Mouse (Mus musculus): ENCODE measurements around the gene Nrl. TPM values are rescaled to one million over a fixed set of nuclear protein-coding genes. Genes with fewer than 3 reads are reported as not detected.

The Nrl gene
- polyA plus RNA-seq, 1 experiment = not detected

DNA sequence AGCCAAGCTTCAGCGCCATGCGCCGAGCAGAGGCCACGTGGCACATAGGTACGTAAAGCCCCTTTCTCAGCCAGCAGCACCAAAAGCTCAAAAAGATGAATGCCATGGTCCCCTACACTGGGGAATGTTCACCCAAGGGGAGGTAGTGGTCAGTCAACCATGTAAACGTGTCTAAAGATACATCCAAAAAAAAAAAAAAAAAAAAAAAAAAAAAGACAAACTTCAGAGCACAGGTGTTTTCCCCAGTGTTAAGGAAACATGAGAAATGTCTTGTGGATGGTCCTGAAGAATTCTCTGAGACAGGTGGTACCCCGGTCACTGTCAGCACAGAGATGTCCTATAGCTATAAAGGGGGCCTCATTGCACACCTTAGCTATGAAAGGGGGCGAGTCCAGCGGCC lies 19.2 kb downstream of the Nrl start:
- Histone ChIP-seq H3ac (ENCODE audit: control insufficient read depth, insufficient read length, low read depth) (no peak overlapping the region), H3K36me3 (ENCODE audit: control insufficient read depth, insufficient read depth) (no peaks in the 10 kb centered on the region), H3K27me3 (ENCODE audit: control insufficient read depth, insufficient read depth, insufficient read length) (peaks cover 94% of the 10 kb centered on the region), H3K79me2 (ENCODE audit: control insufficient read depth, insufficient read depth) (no peaks in the 10 kb centered on the region), H3K4me3 (ENCODE audit: insufficient read depth, poor library complexity, severe bottlenecking) (no peak overlapping the region), H3K79me3 (ENCODE audit: low read depth) (no peaks in the 10 kb centered on the region)
- no peak for TF ChIP-seq FOSL1 (IDR thresholded peaks at IDR 0.05; ENCODE audit: insufficient read depth, low read length, poor library complexity, severe bottlenecking)
- no peak for TF ChIP-seq CEBPB (IDR thresholded peaks at IDR 0.05; ENCODE audit: low read depth)
- TF ChIP-seq CTCF (IDR thresholded peaks at IDR 0.05; ENCODE audit: control insufficient read depth, insufficient read depth, insufficient read length) = no peak
- no peak for TF ChIP-seq MYOD1 (IDR thresholded peaks at IDR 0.05; ENCODE audit: control insufficient read depth, insufficient read length, low read depth)
- no peak for TF ChIP-seq USF1 (IDR thresholded peaks at IDR 0.05; ENCODE audit: low read depth)
- no peak for TF ChIP-seq MYOG (IDR thresholded peaks at IDR 0.05; ENCODE audit: control insufficient read depth, extremely low read depth, insufficient read length)
- no peak for TF ChIP-seq MAX (IDR thresholded peaks at IDR 0.05)

DNA sequence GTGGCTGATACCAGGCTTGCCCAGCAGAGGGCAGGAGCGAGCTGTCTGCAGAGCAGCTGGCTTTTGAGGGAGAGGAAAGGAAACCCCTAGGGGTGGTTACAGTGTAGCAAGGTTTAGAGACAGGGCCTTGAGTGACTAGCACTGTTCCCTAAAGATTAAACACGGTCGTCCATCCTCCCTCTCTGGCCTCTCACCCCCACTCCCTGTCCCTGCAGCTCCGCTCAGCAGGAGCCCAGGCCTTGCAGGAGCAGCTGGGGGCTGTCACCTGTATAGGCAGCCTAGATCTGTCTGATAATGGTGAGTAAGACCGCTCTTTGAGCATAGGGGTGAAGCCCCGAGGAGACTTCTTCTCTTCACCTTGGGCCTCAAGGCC lies 27.3 kb downstream of the Nrl start:
- no peak overlapping the region for H3ac ChIP-seq (ENCODE audit: control insufficient read depth, insufficient read length, low read depth)
- no peaks in the 10 kb centered on the region for H3K36me3 ChIP-seq (ENCODE audit: control insufficient read depth, insufficient read depth)
- no peak overlapping the region for H3K4me3 ChIP-seq (ENCODE audit: insufficient read depth, poor library complexity, severe bottlenecking)
- TF ChIP-seq MYOD1 (IDR thresholded peaks at IDR 0.05; ENCODE audit: control insufficient read depth, insufficient read length, low read depth) (no peak), CTCF (IDR thresholded peaks at IDR 0.05; ENCODE audit: control insufficient read depth, insufficient read depth, insufficient read length) (peak; percentile 72)
- H3K79me3 ChIP-seq (ENCODE audit: low read depth) = no peaks in the 10 kb centered on the region
- peaks cover 93% of the 10 kb centered on the region for H3K27me3 ChIP-seq (ENCODE audit: control insufficient read depth, insufficient read depth, insufficient read length)
- no peaks in the 10 kb centered on the region for H3K79me2 ChIP-seq (ENCODE audit: control insufficient read depth, insufficient read depth)

DNA sequence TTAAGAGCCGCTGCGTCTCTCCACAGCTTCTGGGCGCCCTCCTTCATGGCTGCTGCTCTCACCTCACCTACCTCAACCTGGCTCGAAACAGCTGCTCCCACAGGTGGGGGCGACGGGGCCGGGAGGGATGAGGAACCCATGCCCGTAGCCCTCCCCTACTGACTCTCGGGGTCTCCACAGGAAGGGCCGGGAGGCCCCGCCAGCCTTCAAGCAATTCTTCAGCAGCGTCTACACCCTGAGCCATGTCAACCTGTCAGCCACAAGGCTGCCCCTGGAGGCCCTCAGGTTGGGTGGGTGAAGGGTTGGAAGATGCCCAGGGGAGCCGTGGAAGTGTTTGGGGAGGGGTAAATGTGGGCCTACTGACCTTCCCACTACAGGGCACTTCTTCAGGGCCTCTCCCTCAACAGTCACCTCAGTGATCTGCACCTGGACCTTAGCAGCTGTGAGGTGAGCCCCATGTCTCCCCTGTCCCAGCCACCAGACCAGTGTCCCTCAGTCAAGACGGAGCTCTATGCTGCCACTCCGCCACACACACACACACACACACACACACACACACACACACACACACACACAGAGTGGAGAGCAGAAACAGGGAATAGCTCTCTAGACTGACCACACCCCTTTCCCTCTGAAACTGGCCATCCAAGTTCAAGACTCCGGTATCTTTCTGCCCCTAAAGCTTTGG lies 27.9 kb downstream of the Nrl start:
- no peaks in the 10 kb centered on the region for H3K79me2 ChIP-seq (ENCODE audit: control insufficient read depth, insufficient read depth)
- peaks cover 88% of the 10 kb centered on the region for H3K27me3 ChIP-seq (ENCODE audit: control insufficient read depth, insufficient read depth, insufficient read length)
- H3K36me3 ChIP-seq (ENCODE audit: control insufficient read depth, insufficient read depth) = no peaks in the 10 kb centered on the region
- no peaks in the 10 kb centered on the region for H3K79me3 ChIP-seq (ENCODE audit: low read depth)
- no peak overlapping the region for H3K4me3 ChIP-seq (ENCODE audit: insufficient read depth, poor library complexity, severe bottlenecking)
- no peak for TF ChIP-seq CEBPB (IDR thresholded peaks at IDR 0.05; ENCODE audit: low read depth)
- no peak for TF ChIP-seq FOSL1 (IDR thresholded peaks at IDR 0.05; ENCODE audit: insufficient read depth, low read length, poor library complexity, severe bottlenecking)
- TF ChIP-seq MAX (IDR thresholded peaks at IDR 0.05) = no peak
- no peak for TF ChIP-seq MYOD1 (IDR thresholded peaks at IDR 0.05; ENCODE audit: control insufficient read depth, insufficient read length, low read depth)
- no peak for TF ChIP-seq USF1 (IDR thresholded peaks at IDR 0.05; ENCODE audit: low read depth)
- no peak for TF ChIP-seq MYOG (IDR thresholded peaks at IDR 0.05; ENCODE audit: control insufficient read depth, extremely low read depth, insufficient read length)
- TF ChIP-seq CTCF (IDR thresholded peaks at IDR 0.05; ENCODE audit: control insufficient read depth, insufficient read depth, insufficient read length) = no peak
- H3ac ChIP-seq (ENCODE audit: control insufficient read depth, insufficient read length, low read depth) = no peak overlapping the region

DNA sequence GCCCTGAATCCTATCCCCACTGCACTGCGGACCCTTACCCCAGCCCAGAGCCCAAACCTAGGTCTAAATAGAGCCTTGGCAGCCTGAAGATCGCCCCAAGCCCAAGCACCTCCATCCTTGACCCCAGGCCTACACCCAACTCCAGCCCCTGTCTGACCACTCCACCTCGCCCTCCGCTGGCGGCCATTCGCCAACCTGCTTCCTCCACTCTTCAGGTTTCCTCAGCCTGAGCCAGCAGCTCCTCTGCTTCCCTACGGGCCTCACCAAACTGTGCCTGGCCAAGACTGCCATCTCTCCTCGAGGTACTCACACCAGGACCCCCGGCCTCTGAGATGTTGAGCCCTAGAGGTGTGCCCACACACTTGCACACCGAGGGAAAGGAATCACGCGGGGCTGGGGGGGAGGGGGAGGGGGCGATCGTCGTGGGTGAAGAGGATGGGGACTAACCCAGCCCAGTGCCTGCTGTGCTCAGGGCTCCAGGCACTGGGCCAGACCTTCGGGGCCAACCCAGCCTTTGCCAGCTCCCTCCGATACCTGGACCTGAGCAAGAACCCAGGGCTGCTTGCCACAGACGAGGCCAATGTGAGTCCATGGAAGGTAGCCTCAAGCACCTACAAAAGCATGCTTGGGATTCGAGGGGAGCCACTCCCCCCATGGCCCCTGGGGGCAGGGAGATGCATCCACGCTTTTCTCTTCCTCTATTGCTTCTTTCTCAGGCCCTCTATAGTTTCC lies 29.1 kb downstream of the Nrl start:
- Histone ChIP-seq H3K36me3 (ENCODE audit: control insufficient read depth, insufficient read depth) (no peaks in the 10 kb centered on the region), H3K79me3 (ENCODE audit: low read depth) (no peaks in the 10 kb centered on the region), H3ac (ENCODE audit: control insufficient read depth, insufficient read length, low read depth) (no peak overlapping the region), H3K79me2 (ENCODE audit: control insufficient read depth, insufficient read depth) (no peaks in the 10 kb centered on the region), H3K27me3 (ENCODE audit: control insufficient read depth, insufficient read depth, insufficient read length) (peaks cover 76% of the 10 kb centered on the region), H3K4me3 (ENCODE audit: insufficient read depth, poor library complexity, severe bottlenecking) (no peak overlapping the region)
- TF ChIP-seq FOSL1 (IDR thresholded peaks at IDR 0.05; ENCODE audit: insufficient read depth, low read length, poor library complexity, severe bottlenecking) = no peak
- no peak for TF ChIP-seq CEBPB (IDR thresholded peaks at IDR 0.05; ENCODE audit: low read depth)
- TF ChIP-seq MYOG (IDR thresholded peaks at IDR 0.05; ENCODE audit: control insufficient read depth, extremely low read depth, insufficient read length) = no peak
- TF ChIP-seq MAX (IDR thresholded peaks at IDR 0.05) = no peak
- no peak for TF ChIP-seq MYOD1 (IDR thresholded peaks at IDR 0.05; ENCODE audit: control insufficient read depth, insufficient read length, low read depth)
- TF ChIP-seq USF1 (IDR thresholded peaks at IDR 0.05; ENCODE audit: low read depth) = no peak
- TF ChIP-seq CTCF (IDR thresholded peaks at IDR 0.05; ENCODE audit: control insufficient read depth, insufficient read depth, insufficient read length) = no peak

DNA sequence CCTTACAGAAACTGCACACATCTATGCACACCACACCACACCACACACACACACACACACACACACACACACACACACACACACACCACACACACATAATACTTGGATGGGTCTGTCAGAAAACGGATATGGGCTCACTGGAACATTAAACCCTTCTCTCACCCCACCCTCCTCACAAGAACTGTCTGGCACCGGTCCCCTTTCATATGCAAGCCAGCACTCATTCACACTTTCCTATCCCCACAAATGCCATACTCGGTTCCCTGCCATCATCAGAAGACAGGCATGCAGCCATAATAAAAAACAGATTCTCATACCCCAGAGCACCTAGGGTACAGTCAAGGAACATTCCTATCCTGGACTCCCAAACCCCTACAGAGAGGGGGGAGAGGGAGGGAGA lies 32.7 kb downstream of the Nrl start:
- Histone ChIP-seq H3ac (ENCODE audit: control insufficient read depth, insufficient read length, low read depth) (no peak overlapping the region), H3K36me3 (ENCODE audit: control insufficient read depth, insufficient read depth) (no peaks in the 10 kb centered on the region), H3K4me3 (ENCODE audit: insufficient read depth, poor library complexity, severe bottlenecking) (no peak overlapping the region), H3K79me2 (ENCODE audit: control insufficient read depth, insufficient read depth) (no peaks in the 10 kb centered on the region), H3K27me3 (ENCODE audit: control insufficient read depth, insufficient read depth, insufficient read length) (peaks cover 46% of the 10 kb centered on the region), H3K79me3 (ENCODE audit: low read depth) (no peaks in the 10 kb centered on the region)
- no peak for TF ChIP-seq MAX (IDR thresholded peaks at IDR 0.05)
- TF ChIP-seq FOSL1 (IDR thresholded peaks at IDR 0.05; ENCODE audit: insufficient read depth, low read length, poor library complexity, severe bottlenecking) = no peak
- TF ChIP-seq CTCF (IDR thresholded peaks at IDR 0.05; ENCODE audit: control insufficient read depth, insufficient read depth, insufficient read length) = no peak
- no peak for TF ChIP-seq MYOG (IDR thresholded peaks at IDR 0.05; ENCODE audit: control insufficient read depth, extremely low read depth, insufficient read length)
- TF ChIP-seq CEBPB (IDR thresholded peaks at IDR 0.05; ENCODE audit: low read depth) = no peak
- no peak for TF ChIP-seq USF1 (IDR thresholded peaks at IDR 0.05; ENCODE audit: low read depth)
- no peak for TF ChIP-seq MYOD1 (IDR thresholded peaks at IDR 0.05; ENCODE audit: control insufficient read depth, insufficient read length, low read depth)

All from C2C12 (cell line).